ENCODE assay signal across 22 mouse cellular contexts in genomic region chr13:103000891-103001290, GRCm38 (mm10).
A peak's percentile ranks its signal among the peaks of the same experiment; 100 is the strongest.
DNase-seq lines count a peak whose midpoint lies in the region; ATAC-seq lines count a peak whose summit lies in the region.
"Had no signal": no experiment of that assay in that cellular context is flagged by ENCODE, and none has a peak within 500 bp of the region (broad histone marks: within the 10 kb centered on the region; RNA-seq: fewer than 3 reads in every experiment).

No protein-coding gene starts in this region.

- no peaks in the 10 kb centered on the region for H3K27me3 ChIP-seq in forebrain, embryonic 10.5 days (ENCODE audit: poor library complexity, severe bottlenecking)
- no peaks in the 10 kb centered on the region for H3K27me3 ChIP-seq in forebrain, embryonic 12.5 days
- H3K27me3 ChIP-seq in midbrain, embryonic 15.5 days (replicated peaks) = no peaks in the 10 kb centered on the region
- H3K27me3 ChIP-seq in midbrain, embryonic 14.5 days (ENCODE audit: control insufficient read depth, insufficient read depth, low read length) = no peaks in the 10 kb centered on the region
- H3K27me3 ChIP-seq: embryonic facial prominence, embryonic 12.5 days had no signal

- no peaks in the 10 kb centered on the region for H3K36me3 ChIP-seq in forebrain, embryonic 10.5 days (replicated peaks)
- no peaks in the 10 kb centered on the region for H3K36me3 ChIP-seq in forebrain, embryonic 12.5 days (replicated peaks)
- H3K36me3 ChIP-seq in midbrain, embryonic 15.5 days (replicated peaks) = no peaks in the 10 kb centered on the region
- no peaks in the 10 kb centered on the region for H3K36me3 ChIP-seq in midbrain, embryonic 14.5 days (ENCODE audit: control insufficient read depth, insufficient read depth, low read length)
- H3K36me3 ChIP-seq: embryonic facial prominence, embryonic 12.5 days; G1E; heart, embryonic 10.5 days; hindbrain, embryonic 13.5 days had no signal

- H3K4me2 ChIP-seq in forebrain, embryonic 12.5 days = no peak overlapping the region
- no peak overlapping the region for H3K4me2 ChIP-seq in midbrain, embryonic 15.5 days
- no peak overlapping the region for H3K4me2 ChIP-seq in midbrain, embryonic 14.5 days (ENCODE audit: low read length)
- H3K4me2 ChIP-seq: embryonic facial prominence, embryonic 12.5 days; hindbrain, embryonic 13.5 days had no signal

- H3K4me3 ChIP-seq in forebrain, embryonic 10.5 days = no peak overlapping the region
- no peak overlapping the region for H3K4me3 ChIP-seq in forebrain, embryonic 12.5 days (replicated peaks)
- H3K4me3 ChIP-seq in midbrain, embryonic 15.5 days = no peak overlapping the region
- no peak overlapping the region for H3K4me3 ChIP-seq in midbrain, embryonic 14.5 days (replicated peaks; ENCODE audit: low read depth, low read length)
- H3K4me3 ChIP-seq: embryonic facial prominence, embryonic 12.5 days; heart, embryonic 10.5 days; hindbrain, embryonic 13.5 days had no signal

- intact Hi-C loops in heart, postnatal 36 days (cut with DNase I) = no loop called here

- DNase-seq in forebrain, embryonic 10.5 days (ENCODE audit: extremely low spot score, low spot score) = no peak
- peak; percentile 51 for DNase-seq in heart, adult 11 months
- DNase-seq in heart, postnatal 36 days = no peak
- DNase-seq in midbrain, embryonic 14.5 days = no peak
- no peak for DNase-seq in adipocyte (ENCODE audit: low spot score)
- DNase-seq: adrenal gland, postnatal 14 days; B cell, adult 2 months; cerebellum, adult 11-12 months; cerebellum, adult 9-10 months; cerebellum, postnatal 25 days; gastrocnemius, postnatal 36 days; heart, adult 18-20 months; heart, postnatal 10 days had no signal

- H3K4me1 ChIP-seq in forebrain, embryonic 10.5 days = peaks cover 23% of the 10 kb centered on the region
- peaks cover 14% of the 10 kb centered on the region for H3K4me1 ChIP-seq in forebrain, embryonic 12.5 days
- peaks cover 4% of the 10 kb centered on the region; the same call in 1 of the 2 replicates for H3K4me1 ChIP-seq in midbrain, embryonic 15.5 days
- H3K4me1 ChIP-seq in midbrain, embryonic 14.5 days (ENCODE audit: control insufficient read depth, insufficient read depth, low read length) = 0 out of 2 replicates have a peak, but pooled peaks cover 6% of the 10 kb centered on the region
- H3K4me1 ChIP-seq: embryonic facial prominence, embryonic 12.5 days had no signal

- no peak for ATAC-seq in forebrain, embryonic 12.5 days (ENCODE audit: low FRiP score)
- peak; percentile 80 for ATAC-seq in midbrain, embryonic 15.5 days (replicated peaks)
- no peak for ATAC-seq in midbrain, embryonic 14.5 days (ENCODE audit: low FRiP score, low TSS enrichment)
- ATAC-seq: CD4-positive, CD25-positive, alpha-beta regulatory T cell, adult 4 months; hindbrain, postnatal 0 days; intestine, embryonic 16.5 days had no signal

- 37% methylated on average over 7 of the region's 7 CpGs for WGBS in forebrain, embryonic 10.5 days
- WGBS in forebrain, embryonic 12.5 days = 13% methylated on average over 7 of the region's 7 CpGs
- 20% methylated on average over 7 of the region's 7 CpGs for WGBS in midbrain, embryonic 15.5 days
- 15% methylated on average over 7 of the region's 7 CpGs for WGBS in midbrain, embryonic 14.5 days

- H3K27ac ChIP-seq in forebrain, embryonic 10.5 days = 0 out of 2 replicates have a peak overlapping the region, but pooled peaks have one; percentile 31
- H3K27ac ChIP-seq in forebrain, embryonic 12.5 days = no peak overlapping the region
- H3K27ac ChIP-seq in midbrain, embryonic 15.5 days = no peak overlapping the region
- H3K27ac ChIP-seq in midbrain, embryonic 14.5 days (replicated peaks; ENCODE audit: low read depth, low read length) = no peak overlapping the region
- H3K27ac ChIP-seq: embryonic facial prominence, embryonic 12.5 days; heart, embryonic 10.5 days; hindbrain, embryonic 13.5 days; hindbrain, postnatal 0 days had no signal

- H3K9ac ChIP-seq in forebrain, embryonic 12.5 days = no peak overlapping the region
- no peak overlapping the region for H3K9ac ChIP-seq in midbrain, embryonic 15.5 days
- H3K9ac ChIP-seq in midbrain, embryonic 14.5 days (replicated peaks; ENCODE audit: low read length) = no peak overlapping the region
- H3K9ac ChIP-seq: embryonic facial prominence, embryonic 12.5 days; hindbrain, embryonic 13.5 days had no signal

- H3K9me3 ChIP-seq in forebrain, embryonic 10.5 days = no peaks in the 10 kb centered on the region
- no peaks in the 10 kb centered on the region for H3K9me3 ChIP-seq in forebrain, embryonic 12.5 days
- H3K9me3 ChIP-seq in midbrain, embryonic 15.5 days = no peaks in the 10 kb centered on the region
- no peaks in the 10 kb centered on the region for H3K9me3 ChIP-seq in midbrain, embryonic 14.5 days (ENCODE audit: control insufficient read depth, low read length)
- H3K9me3 ChIP-seq: embryonic facial prominence, embryonic 12.5 days; G1E; heart, embryonic 10.5 days; hindbrain, embryonic 13.5 days had no signal
